Mouse (Mus musculus) neural tube, embryonic 13.5 days (tissue): Measurements from ENCODE around the gene Arl15. TPM values are rescaled to one million over a fixed set of nuclear protein-coding genes. Genes with fewer than 3 reads are reported as not detected.

Experiments used
- ATAC-seq: fragments of 200-750 bp; cut with Nextera tagmentation; 2 replicates; pipeline ENCODE4 v1.8.0; 2017; ENCODE audit warnings: low read depth, mild to moderate bottlenecking, moderate TSS enrichment, moderate library complexity
- H3K27ac ChIP-seq: fragments of 300-500 bp; sonication (generic); replicated peaks from 2 replicates; pipeline ENCODE4 v1.5.1; 2015; ENCODE audit warnings: moderate library complexity, mild to moderate bottlenecking, inconsistent platforms
- H3K27me3 ChIP-seq: fragments of 300-500 bp; sonication (generic); 2 replicates; pipeline ENCODE4 v1.6.1; 2015; ENCODE audit warnings: mild to moderate bottlenecking, inconsistent platforms
- H3K36me3 ChIP-seq: fragments of 300-500 bp; sonication (generic); 2 replicates; pipeline ENCODE4 v1.6.1; 2015; ENCODE audit warnings: mild to moderate bottlenecking, inconsistent platforms
- H3K4me1 ChIP-seq: fragments of 300-500 bp; sonication (generic); replicated peaks from 2 replicates; pipeline ENCODE4 v1.6.1; 2015; ENCODE audit warnings: inconsistent platforms
- H3K4me2 ChIP-seq: fragments of 300-500 bp; sonication (generic); 2 replicates; pipeline ENCODE4 v1.6.1; 2015; ENCODE audit warnings: inconsistent platforms, mild to moderate bottlenecking, moderate library complexity
- H3K4me3 ChIP-seq: fragments of 300-500 bp; sonication (generic); 2 replicates; pipeline ENCODE4 v1.5.1; 2015; ENCODE audit warnings: mild to moderate bottlenecking, inconsistent platforms
- H3K9ac ChIP-seq: fragments of 300-500 bp; sonication (generic); 2 replicates; pipeline ENCODE4 v1.6.1; 2015; ENCODE audit warnings: moderate library complexity, mild to moderate bottlenecking, inconsistent platforms
- H3K9me3 ChIP-seq: fragments of 300-500 bp; sonication (generic); 2 replicates; pipeline ENCODE4 v1.6.1; 2016; ENCODE audit warnings: inconsistent platforms
- WGBS: fragments of 180-500 bp; shearing (Covaris S2); methylation state at CpG from one replicate; pipeline ENCODE4 v1.1.7; 2015; 5-methylcytosine and 5-hydroxymethylcytosine counted together
- polyA plus RNA-seq: library from polyadenylated mRNA; unstranded; fragments of >200 nt; fragmentation: Nextera tagmentation; extraction: Ambion mirVana; gene quantifications from 2 replicates; pipeline ENCODE4 v1.2.1, GENCODE M21; 2015

Gene Arl15
- polyA plus RNA-seq, 1 experiment from 2014 or later, result 14.8 TPM

DNA sequence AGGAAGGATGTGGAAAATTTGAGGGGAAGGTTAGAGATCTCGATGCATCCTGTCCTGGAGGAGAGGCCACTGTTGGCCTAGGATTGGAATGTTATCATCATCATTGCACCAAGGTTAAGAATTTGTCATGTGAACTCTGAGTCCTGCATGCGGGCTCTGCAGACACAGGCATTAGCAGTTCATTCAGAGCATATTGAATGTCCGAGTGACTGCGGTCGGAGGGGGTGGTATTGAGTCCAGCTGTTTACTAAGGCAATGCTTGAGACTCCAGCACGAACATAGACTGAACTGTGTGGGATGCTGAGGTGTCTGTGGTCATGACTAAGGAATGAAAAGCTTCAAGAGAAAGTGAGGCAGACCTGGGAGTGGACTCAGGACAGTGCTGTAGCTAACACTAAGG is 38.6 kb downstream of the Arl15 start:
- 92% methylated on average over 6 of the region's 6 CpGs for WGBS
- no peak overlapping the region for H3K4me2 ChIP-seq
- H3K4me1 ChIP-seq, result no peaks in the 10 kb centered on the region
- H3K9ac ChIP-seq, result no peak overlapping the region
- no peaks in the 10 kb centered on the region for H3K9me3 ChIP-seq
- no peak for ATAC-seq
- H3K4me3 ChIP-seq, result no peak overlapping the region
- H3K27ac ChIP-seq, result no peak overlapping the region
- H3K27me3 ChIP-seq, result no peaks in the 10 kb centered on the region
- no peaks in the 10 kb centered on the region for H3K36me3 ChIP-seq

DNA sequence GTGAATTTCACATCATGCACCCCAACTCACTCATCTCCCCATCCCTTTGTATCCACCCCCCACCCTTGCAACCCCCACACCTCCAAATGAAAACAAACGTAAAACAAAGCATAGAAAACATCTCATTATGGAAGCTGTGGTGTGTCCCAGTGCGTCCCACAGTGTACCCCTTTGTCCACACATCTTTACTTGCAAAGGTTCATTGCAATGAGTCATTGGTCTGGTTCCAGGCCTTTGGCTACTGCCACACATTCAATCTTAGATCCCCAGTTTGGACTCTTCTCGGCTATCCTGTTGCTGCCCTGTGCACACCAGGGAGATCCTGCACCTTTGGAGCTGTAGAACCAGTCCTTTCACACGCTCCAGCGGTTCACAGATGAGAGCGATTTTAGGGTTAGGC is 41.6 kb downstream of the Arl15 start:
- Histone ChIP-seq H3K4me3 (no peak overlapping the region), H3K4me2 (no peak overlapping the region), H3K36me3 (0 out of 2 replicates have a peak, but pooled peaks cover 3% of the 10 kb centered on the region), H3K27me3 (no peaks in the 10 kb centered on the region), H3K9me3 (0 out of 2 replicates have a peak, but pooled peaks cover 3% of the 10 kb centered on the region), H3K9ac (no peak overlapping the region), H3K27ac (no peak overlapping the region), H3K4me1 (no peaks in the 10 kb centered on the region)
- ATAC-seq, result no peak
- 95% methylated on average over 6 of the region's 6 CpGs for WGBS

DNA sequence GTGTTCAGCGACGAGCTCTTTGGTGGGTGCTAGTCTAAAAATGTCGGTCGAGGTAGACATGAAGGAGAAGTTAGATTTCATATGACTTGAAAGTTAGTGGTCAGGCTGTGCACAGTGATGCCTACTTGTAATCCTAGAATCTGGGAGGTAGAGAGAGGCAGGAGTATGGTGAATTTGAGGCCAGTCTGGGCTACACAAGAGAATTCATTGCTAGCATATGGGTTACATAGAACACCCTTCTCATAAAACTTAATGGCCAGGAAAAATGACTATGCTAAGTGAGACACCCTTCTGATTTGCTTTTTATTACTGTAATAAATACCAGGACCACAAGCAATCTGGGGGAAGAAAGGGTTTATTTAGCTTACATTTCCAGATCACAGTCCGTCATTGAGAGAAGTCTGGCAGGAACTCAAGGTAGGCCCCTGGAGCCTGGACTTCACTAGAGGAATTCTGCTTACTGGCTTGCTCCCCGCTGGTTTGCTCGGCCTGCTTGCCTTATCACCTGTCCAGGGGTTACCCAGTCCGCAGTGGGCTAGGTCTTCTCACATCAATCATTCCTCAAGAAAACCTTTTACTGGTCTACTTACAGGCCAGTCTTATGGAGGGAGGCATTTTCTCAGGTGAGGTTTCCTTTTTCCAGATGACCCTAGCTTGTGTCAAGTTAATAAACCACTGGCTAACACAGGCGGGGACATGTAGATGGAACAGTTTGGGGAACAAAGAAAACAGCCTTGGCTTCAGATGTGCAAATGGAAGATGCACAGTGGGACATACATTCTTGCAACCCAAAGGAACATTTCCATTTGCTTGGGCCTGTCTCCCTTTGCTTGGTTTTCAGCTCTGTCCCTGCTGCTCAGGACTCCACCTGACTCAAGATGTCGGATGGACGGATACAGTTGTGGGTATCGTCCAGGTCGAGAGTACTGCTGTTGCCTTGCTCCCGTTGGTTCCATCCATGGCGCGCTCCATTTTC is 44.6 kb downstream of the Arl15 start:
- no peak for ATAC-seq
- WGBS, result 91% methylated on average over 16 of the region's 16 CpGs
- 0 out of 2 replicates have a peak, but pooled peaks cover 3% of the 10 kb centered on the region for H3K9me3 ChIP-seq
- no peak overlapping the region for H3K4me3 ChIP-seq
- no peaks in the 10 kb centered on the region for H3K4me1 ChIP-seq
- H3K36me3 ChIP-seq, result 0 out of 2 replicates have a peak, but pooled peaks cover 3% of the 10 kb centered on the region
- H3K9ac ChIP-seq, result no peak overlapping the region
- no peak overlapping the region for H3K27ac ChIP-seq
- H3K27me3 ChIP-seq, result no peaks in the 10 kb centered on the region
- no peak overlapping the region for H3K4me2 ChIP-seq

DNA sequence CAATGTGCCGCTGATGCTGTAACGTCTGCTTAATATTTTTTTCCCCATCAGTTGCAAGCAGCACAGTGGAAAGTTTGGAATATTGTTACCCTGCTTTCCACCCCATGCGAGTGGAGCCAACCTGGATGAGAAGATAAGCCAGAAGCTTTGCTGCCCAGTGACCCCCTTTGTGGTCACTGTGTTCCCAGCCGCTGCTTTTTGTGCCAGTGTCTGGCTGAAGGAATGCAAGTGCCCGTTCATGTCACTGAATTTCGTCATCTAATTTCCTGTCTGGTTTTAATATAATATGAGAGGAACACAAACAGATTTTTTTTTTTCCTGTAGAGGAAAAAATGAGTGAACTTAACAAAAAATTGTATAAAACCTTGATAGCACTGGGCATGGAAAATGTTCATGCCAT is 46.1 kb downstream of the Arl15 start:
- WGBS, result 94% methylated on average over 6 of the region's 6 CpGs
- no peaks in the 10 kb centered on the region for H3K4me1 ChIP-seq
- 0 out of 2 replicates have a peak, but pooled peaks cover 3% of the 10 kb centered on the region for H3K9me3 ChIP-seq
- no peak for ATAC-seq
- no peak overlapping the region for H3K4me2 ChIP-seq
- no peak overlapping the region for H3K9ac ChIP-seq
- H3K27ac ChIP-seq, result no peak overlapping the region
- no peak overlapping the region for H3K4me3 ChIP-seq
- H3K27me3 ChIP-seq, result no peaks in the 10 kb centered on the region
- 0 out of 2 replicates have a peak, but pooled peaks cover 3% of the 10 kb centered on the region for H3K36me3 ChIP-seq

DNA sequence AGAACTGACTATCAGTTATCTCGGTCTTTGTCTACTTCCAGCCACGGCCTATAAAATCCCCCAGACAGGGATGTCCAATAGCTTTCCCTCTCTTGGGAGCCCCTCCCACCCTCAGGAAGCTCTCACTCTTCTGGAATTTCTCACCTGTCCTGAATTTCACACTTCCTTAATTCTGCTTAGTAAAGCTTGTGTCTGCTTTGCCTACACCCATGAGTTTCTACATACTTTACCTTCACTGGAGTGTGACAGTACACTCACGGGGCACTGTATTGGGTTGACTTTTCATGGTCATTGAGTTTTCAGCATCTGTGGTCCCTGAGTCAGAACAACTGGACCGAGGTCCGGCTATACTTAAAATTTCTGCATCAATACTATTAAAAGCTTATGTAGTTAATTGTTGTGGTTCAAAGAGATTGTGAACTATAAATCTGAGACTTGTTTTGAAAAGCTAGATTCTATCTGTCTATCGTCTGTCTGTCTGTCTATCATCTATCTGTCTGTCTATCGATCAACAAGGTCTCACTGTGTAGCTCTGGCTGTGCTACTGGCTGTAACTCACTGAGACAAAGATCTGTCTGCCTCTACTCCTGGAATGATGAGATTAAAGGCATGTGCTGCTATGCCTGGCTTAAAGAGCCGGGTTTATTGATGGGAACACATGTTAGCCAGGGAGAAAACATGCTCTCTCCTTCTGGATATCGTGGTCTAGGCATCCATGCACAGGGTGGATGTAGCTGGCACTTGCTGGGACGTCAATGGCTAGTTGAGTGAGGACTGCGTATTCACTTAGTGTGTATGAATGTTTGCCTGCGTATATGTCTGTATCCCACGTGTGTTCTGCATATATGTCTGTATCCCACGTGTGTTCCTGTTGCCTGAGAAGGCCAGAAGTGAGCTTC is 48.4 kb downstream of the Arl15 start:
- H3K27me3 ChIP-seq, result no peaks in the 10 kb centered on the region
- WGBS, result 88% methylated on average over 14 of the region's 14 CpGs

DNA sequence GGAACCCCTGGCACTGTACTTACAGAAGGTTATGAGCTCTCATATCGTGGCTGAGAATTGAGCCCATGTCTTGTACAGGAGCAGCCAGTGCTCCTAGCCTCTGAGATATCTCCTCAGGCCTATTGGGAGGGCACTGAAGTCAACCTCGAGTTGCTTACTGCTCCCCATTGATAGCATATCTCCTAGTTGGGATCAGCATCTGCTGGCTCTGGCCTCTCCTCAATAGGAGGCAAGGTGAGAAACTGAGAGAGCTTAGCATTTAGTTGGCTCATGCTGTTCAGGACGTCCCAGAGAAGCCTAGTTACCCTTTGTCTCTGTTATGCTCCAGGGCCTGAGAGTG is 49.0 kb downstream of the Arl15 start:
- H3K36me3 ChIP-seq, result 0 out of 2 replicates have a peak, but pooled peaks cover 3% of the 10 kb centered on the region
- no peak overlapping the region for H3K4me3 ChIP-seq
- 83% methylated on average over 3 of the region's 3 CpGs for WGBS
- H3K9ac ChIP-seq, result no peak overlapping the region
- H3K4me1 ChIP-seq, result peaks cover 8% of the 10 kb centered on the region
- H3K27ac ChIP-seq, result no peak overlapping the region
- H3K27me3 ChIP-seq, result no peaks in the 10 kb centered on the region
- ATAC-seq, result no peak
- 0 out of 2 replicates have a peak, but pooled peaks cover 3% of the 10 kb centered on the region for H3K9me3 ChIP-seq
- H3K4me2 ChIP-seq, result no peak overlapping the region

More for the DNA sequence above, 48.4 kb downstream of the Arl15 start:
- Histone ChIP-seq H3K9me3 (0 out of 2 replicates have a peak, but pooled peaks cover 3% of the 10 kb centered on the region), H3K9ac (no peak overlapping the region), H3K4me1 (peaks cover 8% of the 10 kb centered on the region), H3K27ac (no peak overlapping the region), H3K36me3 (0 out of 2 replicates have a peak, but pooled peaks cover 3% of the 10 kb centered on the region), H3K4me3 (no peak overlapping the region), H3K4me2 (no peak overlapping the region)
- no peak for ATAC-seq

DNA sequence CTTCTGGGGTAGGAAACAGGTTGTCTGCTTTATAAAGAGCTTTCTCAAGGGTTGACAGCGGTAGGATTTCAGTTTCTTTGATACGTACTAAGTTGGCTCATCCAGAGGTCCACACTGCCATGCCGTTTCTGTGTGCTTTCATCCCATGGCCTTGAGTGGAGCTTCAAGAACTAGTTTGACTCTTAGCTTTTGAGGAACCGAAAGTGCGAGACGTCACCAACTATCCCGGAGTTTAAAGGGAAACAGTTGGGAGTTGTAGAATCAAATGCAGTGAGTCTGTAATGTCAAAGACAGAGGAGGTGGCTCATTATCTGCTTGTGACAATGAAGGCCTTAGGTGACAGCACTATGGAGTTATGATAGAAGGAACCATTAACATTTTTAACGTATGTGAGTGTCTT is 49.6 kb downstream of the Arl15 start:
- Histone ChIP-seq H3K27ac (no peak overlapping the region), H3K4me3 (no peak overlapping the region), H3K4me2 (no peak overlapping the region), H3K4me1 (peaks cover 8% of the 10 kb centered on the region), H3K36me3 (0 out of 2 replicates have a peak, but pooled peaks cover 1% of the 10 kb centered on the region), H3K9me3 (0 out of 2 replicates have a peak, but pooled peaks cover 1% of the 10 kb centered on the region), H3K9ac (no peak overlapping the region), H3K27me3 (no peaks in the 10 kb centered on the region)
- 95% methylated on average over 8 of the region's 8 CpGs for WGBS
- no peak for ATAC-seq

DNA sequence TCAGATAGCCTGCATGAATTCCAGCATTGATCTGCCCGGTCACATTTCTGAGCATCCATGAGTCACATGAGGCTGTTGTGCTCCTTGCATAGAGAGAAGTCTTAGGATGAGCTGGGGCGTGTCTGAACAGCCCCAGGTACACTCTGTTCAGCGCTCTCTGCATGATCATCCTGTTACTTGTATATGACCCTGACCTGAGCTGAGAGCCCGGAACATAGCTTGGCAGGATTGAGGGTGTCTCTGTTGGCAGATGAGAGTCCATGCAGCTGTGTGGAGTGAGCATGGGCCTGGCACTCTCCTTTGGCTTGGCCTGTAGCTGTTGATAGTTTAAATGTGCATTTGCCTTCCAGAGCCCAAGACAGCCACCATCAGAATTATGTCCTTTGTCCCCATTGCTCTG is 50.4 kb downstream of the Arl15 start:
- H3K9me3 ChIP-seq, result no peaks in the 10 kb centered on the region
- 91% methylated on average over 4 of the region's 4 CpGs for WGBS
- H3K27ac ChIP-seq, result no peak overlapping the region
- no peak overlapping the region for H3K4me2 ChIP-seq
- H3K36me3 ChIP-seq, result no peaks in the 10 kb centered on the region; the same call in 1 of the 2 replicates
- no peak overlapping the region for H3K4me3 ChIP-seq
- H3K9ac ChIP-seq, result no peak overlapping the region
- no peaks in the 10 kb centered on the region for H3K27me3 ChIP-seq
- peaks cover 8% of the 10 kb centered on the region for H3K4me1 ChIP-seq
- no peak for ATAC-seq

DNA sequence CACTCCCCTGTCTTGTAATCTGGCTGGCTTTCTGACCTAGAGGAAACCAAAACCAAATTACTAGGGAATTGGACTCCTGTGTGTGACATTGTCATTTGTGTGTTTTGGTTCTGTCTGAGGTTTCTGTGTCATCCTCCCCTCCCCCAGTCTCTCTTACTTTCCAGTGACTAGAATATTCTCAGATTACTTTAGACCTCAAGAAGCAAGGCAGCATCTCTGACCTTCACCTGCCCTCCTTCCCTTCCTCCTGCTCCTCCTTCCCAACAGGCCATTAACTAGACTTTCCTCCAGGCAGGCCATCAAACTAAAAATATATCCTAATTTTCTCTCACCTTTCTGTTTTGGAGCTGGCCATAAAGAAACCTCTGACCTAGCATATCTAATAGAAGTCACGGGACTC is 50.9 kb downstream of the Arl15 start:
- no peak overlapping the region for H3K4me3 ChIP-seq
- H3K36me3 ChIP-seq, result no peaks in the 10 kb centered on the region; the same call in 1 of the 2 replicates
- H3K27ac ChIP-seq, result no peak overlapping the region
- H3K4me1 ChIP-seq, result peaks cover 8% of the 10 kb centered on the region
- no peak overlapping the region for H3K4me2 ChIP-seq
- H3K9ac ChIP-seq, result no peak overlapping the region
- WGBS, result 67% methylated on average over 1 of the region's 1 CpGs
- no peaks in the 10 kb centered on the region for H3K27me3 ChIP-seq
- no peak for ATAC-seq
- no peaks in the 10 kb centered on the region for H3K9me3 ChIP-seq

DNA sequence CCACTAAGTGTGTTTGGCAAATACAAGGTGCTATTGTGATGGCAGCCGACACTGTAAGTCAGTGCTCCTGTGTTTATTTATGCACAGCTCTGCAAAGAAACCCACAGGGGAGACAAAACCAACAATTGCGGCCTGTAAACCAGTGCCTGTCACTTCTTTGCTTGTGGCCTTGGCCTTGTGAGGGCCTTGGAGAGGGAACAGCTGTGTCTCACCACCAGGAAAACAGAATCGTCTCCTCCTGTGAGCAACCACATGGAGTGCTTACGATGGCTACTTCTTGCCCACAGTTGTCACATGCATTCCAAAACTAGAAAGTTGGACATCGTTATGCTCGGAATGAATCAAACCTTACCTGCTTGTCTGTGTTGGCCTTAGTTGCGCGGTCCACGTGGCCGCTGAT is 52.1 kb downstream of the Arl15 start:
- Histone ChIP-seq H3K27ac (no peak overlapping the region), H3K9ac (no peak overlapping the region), H3K4me2 (no peak overlapping the region), H3K27me3 (no peaks in the 10 kb centered on the region), H3K4me3 (no peak overlapping the region), H3K9me3 (no peaks in the 10 kb centered on the region), H3K36me3 (no peaks in the 10 kb centered on the region; the same call in 1 of the 2 replicates), H3K4me1 (peaks cover 8% of the 10 kb centered on the region)
- no peak for ATAC-seq
- WGBS, result 66% methylated on average over 10 of the region's 10 CpGs

DNA sequence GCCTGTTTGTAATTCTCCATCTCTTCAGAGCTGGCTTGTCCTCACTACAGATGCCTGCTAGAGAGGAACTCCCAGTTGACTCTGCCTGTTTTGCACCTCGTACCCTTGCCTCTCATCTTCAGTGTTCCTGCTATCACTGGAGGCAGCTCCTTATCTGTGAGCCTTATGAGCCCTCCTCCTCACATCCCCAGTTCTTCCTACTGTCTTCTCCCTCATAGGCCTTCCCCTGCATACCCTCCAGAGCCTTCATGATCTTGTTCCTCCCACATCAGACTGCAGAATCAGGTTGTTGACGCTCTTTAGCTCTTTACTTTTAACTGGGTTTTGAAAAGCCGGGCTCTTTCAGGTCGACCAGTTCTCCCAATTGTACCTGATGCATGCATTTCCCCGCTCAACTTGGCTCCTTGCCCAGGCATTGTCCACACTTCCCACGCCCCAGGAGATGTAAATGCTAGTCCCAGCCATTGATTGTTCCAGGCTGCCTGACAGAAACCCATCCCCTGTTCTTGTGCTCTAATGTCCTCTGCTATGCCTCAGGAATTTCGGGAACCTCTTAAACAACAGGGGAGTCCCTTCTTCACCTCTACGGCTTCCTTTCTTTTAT is 56.2 kb downstream of the Arl15 start:
- ATAC-seq, result no peak
- 79% methylated on average over 8 of the region's 8 CpGs for WGBS
- Histone ChIP-seq H3K4me3 (no peak overlapping the region), H3K9me3 (no peaks in the 10 kb centered on the region), H3K27ac (no peak overlapping the region), H3K4me1 (peaks cover 8% of the 10 kb centered on the region), H3K27me3 (no peaks in the 10 kb centered on the region), H3K4me2 (no peak overlapping the region), H3K36me3 (no peaks in the 10 kb centered on the region; the same call in 1 of the 2 replicates), H3K9ac (no peak overlapping the region)
